Mouse (Mus musculus): ENCODE data around the gene Gpr4. TPM values are rescaled to one million over a fixed set of nuclear protein-coding genes. Genes with fewer than 3 reads are reported as not detected.

The Gpr4 gene
- polyA plus RNA-seq, 1 experiment from 2014 or later: 0.51 TPM

DNA sequence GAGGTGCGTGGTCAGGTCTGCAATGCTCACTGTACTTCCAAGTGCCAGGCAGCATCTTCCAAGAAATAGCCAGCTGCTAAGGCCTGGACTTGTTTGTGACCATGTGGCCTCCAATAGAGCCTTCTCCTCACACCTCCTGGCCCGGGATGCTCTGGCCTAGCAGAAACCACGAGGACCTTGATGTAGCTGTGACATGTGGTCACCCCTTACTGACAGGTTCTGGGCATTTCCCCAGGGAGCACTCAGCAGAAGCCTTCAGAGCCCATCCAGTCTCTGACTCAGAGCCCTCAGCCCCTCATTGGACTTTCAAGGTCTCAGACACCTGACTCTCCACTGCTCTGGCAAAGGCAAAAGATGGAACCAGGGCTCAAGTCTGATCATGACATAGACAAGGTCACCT is 32.7 kb downstream of the Gpr4 start:
- Histone ChIP-seq H3K36me3 (peaks cover 42% of the 10 kb centered on the region), H3K9ac (no peak overlapping the region; the same call in 1 of the 2 replicates), H3K27ac (peak overlapping the region; percentile 73), H3K4me1 (peaks cover 72% of the 10 kb centered on the region), H3K27me3 (replicated peaks) (no peaks in the 10 kb centered on the region), H3K4me2 (no peak overlapping the region), H3K4me3 (no peak overlapping the region), H3K9me3 (replicated peaks) (no peaks in the 10 kb centered on the region)
- ATAC-seq: no peak
- 70% methylated on average over 3 of the region's 3 CpGs for WGBS (ENCODE audit: insufficient replicate concordance)

DNA sequence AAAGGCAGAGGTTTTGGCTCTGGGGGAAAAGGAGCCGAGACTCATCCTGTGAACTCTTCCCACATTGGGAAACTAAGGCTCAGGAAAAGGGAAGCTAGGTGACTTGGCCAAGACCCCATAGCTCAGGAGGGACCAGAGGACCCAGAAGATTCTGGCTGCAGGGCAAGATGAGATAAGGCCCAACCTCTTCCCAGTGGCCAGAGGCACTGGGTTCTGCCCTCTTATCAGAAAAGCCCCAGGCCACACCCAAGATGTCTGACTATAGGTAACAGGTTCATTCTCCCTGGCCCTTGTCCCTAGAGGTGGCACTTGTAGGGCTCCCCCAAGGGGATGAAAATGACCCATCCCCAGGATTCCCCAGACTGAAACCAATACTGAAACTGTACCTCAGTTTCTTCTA is 34.5 kb downstream of the Gpr4 start:
- Histone ChIP-seq H3K9me3 (replicated peaks) (no peaks in the 10 kb centered on the region), H3K4me1 (peaks cover 60% of the 10 kb centered on the region), H3K4me3 (no peak overlapping the region), H3K4me2 (peak overlapping the region; percentile 42), H3K36me3 (peaks cover 31% of the 10 kb centered on the region), H3K27me3 (replicated peaks) (no peaks in the 10 kb centered on the region), H3K9ac (peak overlapping the region; percentile 28), H3K27ac (peak overlapping the region; percentile 73)
- peak; percentile 85 for ATAC-seq
- 76% methylated on average over 1 of the region's 1 CpGs for WGBS (ENCODE audit: insufficient replicate concordance)

DNA sequence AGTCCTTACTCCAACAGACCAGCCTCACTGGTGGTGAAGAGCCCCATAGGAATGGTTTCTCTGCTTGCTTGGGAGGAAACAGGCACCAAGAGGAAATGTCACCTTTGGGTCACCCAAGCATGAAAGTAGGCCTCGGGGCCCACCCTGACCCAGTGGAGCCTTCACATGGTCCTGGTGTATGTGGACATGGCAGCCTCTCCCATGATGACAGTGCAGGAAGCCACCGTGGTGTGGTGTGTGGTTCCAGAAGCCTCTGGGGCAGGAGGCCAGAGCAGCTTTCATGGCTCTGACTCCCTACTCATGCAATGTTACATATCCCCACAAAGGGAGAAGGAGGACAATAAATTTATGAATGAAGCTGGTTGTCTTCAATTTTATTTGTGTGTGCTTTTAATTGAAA is 35.2 kb downstream of the Gpr4 start:
- no peak for ATAC-seq
- Histone ChIP-seq H3K27me3 (replicated peaks) (no peaks in the 10 kb centered on the region), H3K4me3 (no peak overlapping the region), H3K4me2 (peak overlapping the region; percentile 42; the same call in 1 of the 2 replicates), H3K9me3 (replicated peaks) (no peaks in the 10 kb centered on the region), H3K9ac (peak overlapping the region; percentile 28), H3K36me3 (peaks cover 31% of the 10 kb centered on the region), H3K4me1 (peaks cover 58% of the 10 kb centered on the region), H3K27ac (peak overlapping the region; percentile 73)
- 68% methylated on average over 2 of the region's 2 CpGs for WGBS (ENCODE audit: insufficient replicate concordance)

DNA sequence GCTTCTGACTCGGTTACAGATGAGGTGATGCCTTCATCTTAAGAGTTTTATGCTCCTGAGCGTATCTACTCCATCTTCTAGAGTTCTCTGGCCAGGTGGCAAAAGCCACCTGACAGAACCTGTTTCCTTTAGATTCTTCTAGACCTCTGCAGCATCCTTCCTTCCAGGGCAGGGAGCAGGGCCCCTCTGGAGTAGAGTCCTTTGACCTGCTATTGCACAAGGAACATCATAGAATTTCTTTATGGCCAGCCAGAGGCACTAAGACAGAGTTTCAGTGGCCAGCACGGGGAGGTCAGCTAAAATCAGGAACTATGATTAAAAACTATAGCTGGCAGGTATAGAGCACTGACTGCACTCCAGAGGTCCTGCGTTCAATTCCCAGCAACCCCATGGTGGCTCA is 39.7 kb downstream of the Gpr4 start:
- Histone ChIP-seq H3K9ac (no peak overlapping the region), H3K36me3 (peaks cover 33% of the 10 kb centered on the region), H3K4me3 (no peak overlapping the region), H3K4me2 (no peak overlapping the region), H3K27ac (no peak overlapping the region), H3K27me3 (replicated peaks) (no peaks in the 10 kb centered on the region), H3K4me1 (peaks cover 29% of the 10 kb centered on the region), H3K9me3 (replicated peaks) (no peaks in the 10 kb centered on the region)
- no peak for ATAC-seq
- WGBS (ENCODE audit: insufficient replicate concordance): 69% methylated on average over 4 of the region's 4 CpGs

DNA sequence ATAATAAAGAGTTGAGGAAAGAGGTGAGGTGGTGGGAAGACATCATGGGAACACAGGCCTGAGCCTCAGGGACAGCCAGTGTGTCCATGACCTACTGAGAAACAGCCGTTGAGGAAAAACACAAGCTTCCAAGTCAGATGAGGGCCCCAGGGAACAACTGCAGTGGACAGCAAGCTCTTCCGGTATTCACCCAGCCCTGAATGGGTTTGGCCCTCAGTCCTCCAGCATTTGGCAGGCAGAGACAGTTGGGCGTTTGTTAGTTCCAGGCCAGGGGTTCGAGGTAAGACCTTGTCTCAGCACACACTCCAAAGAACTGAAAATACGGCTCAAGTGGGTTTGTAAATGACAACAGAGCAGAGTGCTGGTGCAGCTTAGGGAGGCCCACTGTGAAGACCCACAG is 41.1 kb downstream of the Gpr4 start:
- 61% methylated on average over 5 of the region's 5 CpGs for WGBS (ENCODE audit: insufficient replicate concordance)
- peak overlapping the region; percentile 57 for H3K27ac ChIP-seq

DNA sequence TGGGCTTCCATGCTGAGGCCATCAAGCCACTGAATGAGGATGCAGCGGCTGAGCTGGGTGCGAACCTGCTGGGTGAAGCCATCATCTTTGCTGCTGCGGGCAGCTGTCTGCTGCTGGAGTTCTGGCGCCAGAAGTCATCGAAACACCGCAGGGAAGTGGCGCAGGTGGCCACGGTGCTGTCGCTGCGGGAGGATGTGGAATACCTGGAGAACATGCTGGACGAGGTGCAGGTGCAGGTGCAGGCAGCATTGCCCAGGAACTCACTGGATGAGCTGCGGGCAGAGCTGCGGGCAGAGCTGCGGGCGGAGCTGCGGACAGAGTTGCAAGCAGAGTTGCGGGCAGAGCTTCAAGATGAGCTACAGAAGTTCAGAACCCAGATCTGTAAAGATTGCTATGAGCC is 43.1 kb downstream of the Gpr4 start:
- H3K4me2 ChIP-seq: no peak overlapping the region
- H3K9ac ChIP-seq: no peak overlapping the region
- H3K27me3 ChIP-seq (replicated peaks): no peaks in the 10 kb centered on the region
- ATAC-seq: no peak
- H3K9me3 ChIP-seq (replicated peaks): no peaks in the 10 kb centered on the region
- WGBS (ENCODE audit: insufficient replicate concordance): 86% methylated on average over 17 of the region's 17 CpGs
- H3K36me3 ChIP-seq: peaks cover 58% of the 10 kb centered on the region
- peaks cover 47% of the 10 kb centered on the region for H3K4me1 ChIP-seq
- no peak overlapping the region for H3K4me3 ChIP-seq
- no peak overlapping the region for H3K27ac ChIP-seq

More for the DNA sequence above, 41.1 kb downstream of the Gpr4 start:
- Histone ChIP-seq H3K4me1 (peaks cover 36% of the 10 kb centered on the region), H3K4me3 (no peak overlapping the region), H3K9ac (no peak overlapping the region), H3K36me3 (peaks cover 39% of the 10 kb centered on the region), H3K9me3 (replicated peaks) (no peaks in the 10 kb centered on the region), H3K27me3 (replicated peaks) (no peaks in the 10 kb centered on the region), H3K4me2 (no peak overlapping the region)
- ATAC-seq: no peak

DNA sequence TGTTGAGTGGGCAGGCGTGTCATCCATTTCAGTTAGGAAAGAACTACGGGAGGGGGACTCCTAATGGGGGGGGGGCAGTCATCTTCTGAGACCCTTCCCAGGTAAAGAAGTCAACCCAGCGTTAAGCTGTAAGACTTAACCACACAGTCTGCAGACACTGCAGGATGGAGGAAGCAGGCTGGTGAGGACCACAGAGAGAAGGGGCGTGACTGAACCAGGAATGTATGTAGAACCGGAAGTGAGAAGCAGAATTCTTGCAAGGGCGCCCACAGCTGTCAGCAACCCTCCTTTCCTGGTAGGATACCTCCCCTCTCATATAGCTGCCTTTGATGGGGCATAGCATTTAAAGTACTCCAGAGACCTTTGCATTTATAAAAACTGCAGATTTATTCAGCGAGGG is 44.2 kb downstream of the Gpr4 start:
- peaks cover 49% of the 10 kb centered on the region for H3K4me1 ChIP-seq
- 0 out of 2 replicates have a peak overlapping the region, but pooled peaks have one; percentile 52 for H3K27ac ChIP-seq
- ATAC-seq: no peak
- WGBS (ENCODE audit: insufficient replicate concordance): 74% methylated on average over 7 of the region's 7 CpGs
- H3K9me3 ChIP-seq (replicated peaks): no peaks in the 10 kb centered on the region
- H3K4me3 ChIP-seq: no peak overlapping the region
- no peaks in the 10 kb centered on the region for H3K27me3 ChIP-seq (replicated peaks)
- peaks cover 70% of the 10 kb centered on the region for H3K36me3 ChIP-seq
- H3K9ac ChIP-seq: no peak overlapping the region
- no peak overlapping the region; the same call in 1 of the 2 replicates for H3K4me2 ChIP-seq

DNA sequence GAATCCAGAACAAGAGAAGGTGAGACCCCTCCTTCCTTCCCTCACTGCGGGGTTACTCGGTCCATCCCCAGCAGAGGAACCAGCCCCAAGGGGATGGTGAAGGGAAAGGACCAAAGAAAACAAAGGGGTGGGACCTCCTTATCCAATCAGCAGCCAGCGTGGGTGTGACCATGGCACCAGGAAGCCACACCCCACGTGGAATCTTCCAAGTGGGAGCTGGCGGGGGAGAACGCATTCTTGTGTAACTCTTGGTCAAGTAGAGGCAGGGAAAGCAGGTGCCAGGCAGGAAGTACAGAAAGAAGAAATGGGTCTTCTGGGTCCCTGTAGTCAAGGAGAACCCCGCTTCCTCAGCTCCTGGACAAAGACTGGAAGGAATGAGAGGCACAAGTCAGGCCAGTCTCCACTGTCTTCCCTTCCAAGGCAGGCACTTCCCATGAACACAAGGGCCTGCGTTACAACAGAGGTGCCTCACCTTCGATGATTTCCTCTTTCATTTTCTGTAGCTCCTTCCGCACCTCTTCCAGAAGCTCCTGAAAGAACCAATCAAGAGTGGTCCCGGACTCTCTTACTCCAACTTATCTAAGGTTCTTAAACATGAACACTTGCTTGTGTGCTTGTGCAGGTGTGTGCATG is 45.2 kb downstream of the Gpr4 start:
- Histone ChIP-seq H3K27me3 (replicated peaks) (no peaks in the 10 kb centered on the region), H3K36me3 (peaks cover 79% of the 10 kb centered on the region)

DNA sequence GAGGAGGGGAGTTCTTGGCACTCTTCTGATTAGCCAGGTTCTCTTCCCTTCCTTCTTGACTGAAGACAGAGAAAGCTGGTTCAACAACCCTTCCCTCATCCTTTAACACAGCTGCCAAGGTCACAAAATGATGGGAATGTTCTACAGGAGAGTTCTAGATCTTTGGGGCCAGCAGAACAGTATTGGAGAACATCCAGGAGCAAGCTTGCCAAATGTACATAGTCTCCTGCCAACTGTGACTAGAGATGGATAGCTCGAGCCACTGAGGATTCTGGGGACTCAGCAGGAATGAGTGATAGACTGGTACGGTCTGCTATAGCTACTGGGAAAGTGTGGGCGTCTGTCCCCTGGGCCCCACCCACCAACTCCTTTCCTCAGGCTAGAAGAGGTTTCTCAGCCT is 46.0 kb downstream of the Gpr4 start:
- Histone ChIP-seq H3K4me2 (peak overlapping the region; percentile 63), H3K9me3 (replicated peaks) (no peaks in the 10 kb centered on the region), H3K4me1 (peaks cover 49% of the 10 kb centered on the region), H3K27me3 (replicated peaks) (no peaks in the 10 kb centered on the region), H3K9ac (0 out of 2 replicates have a peak overlapping the region, but pooled peaks have one; percentile 50), H3K27ac (peak overlapping the region; percentile 82), H3K4me3 (peak overlapping the region; percentile 41), H3K36me3 (peaks cover 88% of the 10 kb centered on the region)
- ATAC-seq: no peak
- 64% methylated on average over 3 of the region's 3 CpGs for WGBS (ENCODE audit: insufficient replicate concordance)

More for the DNA sequence above, 45.2 kb downstream of the Gpr4 start:
- Histone ChIP-seq H3K27ac (peak overlapping the region; percentile 82), H3K9me3 (replicated peaks) (no peaks in the 10 kb centered on the region), H3K4me1 (peaks cover 52% of the 10 kb centered on the region), H3K9ac (peak overlapping the region; percentile 50), H3K4me3 (peak overlapping the region; percentile 41), H3K4me2 (peak overlapping the region; percentile 63)
- WGBS (ENCODE audit: insufficient replicate concordance): 31% methylated on average over 11 of the region's 11 CpGs
- ATAC-seq: peak; percentile 95

- Histone ChIP-seq H3K4me1 (peaks cover 81% of the 10 kb centered on the region), H3K36me3 (peaks cover 73% of the 10 kb centered on the region)
- WGBS (ENCODE audit: insufficient replicate concordance): 18% methylated on average over 7 of the region's 7 CpGs
Observed at GRCm38 (mm10) chr7:19265147-19265546, 52.8 kb downstream of the Gpr4 start.

GRCm38 (mm10) chr7:19265928-19266822 is 53.8 kb downstream of the Gpr4 start:
- Histone ChIP-seq H3K27ac (peak overlapping the region; percentile 97), H3K27me3 (replicated peaks) (no peaks in the 10 kb centered on the region), H3K4me3 (peak overlapping the region; percentile 36), H3K9ac (peak overlapping the region; percentile 64), H3K4me2 (peak overlapping the region; percentile 73), H3K4me1 (peaks cover 80% of the 10 kb centered on the region), H3K9me3 (replicated peaks) (no peaks in the 10 kb centered on the region), H3K36me3 (peaks cover 63% of the 10 kb centered on the region)
- 0 out of 2 replicates have a peak, but pooled peaks have one; percentile 0 for ATAC-seq
- WGBS (ENCODE audit: insufficient replicate concordance): 45% methylated on average over 10 of the region's 10 CpGs

More at GRCm38 (mm10) chr7:19265147-19265546, 52.8 kb downstream of the Gpr4 start:
- Histone ChIP-seq H3K9me3 (replicated peaks) (no peaks in the 10 kb centered on the region), H3K27ac (peak overlapping the region; percentile 97), H3K9ac (peak overlapping the region; percentile 64), H3K4me3 (peak overlapping the region; percentile 36), H3K4me2 (peak overlapping the region; percentile 73), H3K27me3 (replicated peaks) (no peaks in the 10 kb centered on the region)
- peak; percentile 85 for ATAC-seq

- Histone ChIP-seq H3K9me3 (replicated peaks) (no peaks in the 10 kb centered on the region), H3K36me3 (peaks cover 54% of the 10 kb centered on the region), H3K4me1 (peaks cover 74% of the 10 kb centered on the region), H3K27me3 (replicated peaks) (no peaks in the 10 kb centered on the region), H3K9ac (peak overlapping the region; percentile 64), H3K27ac (peak overlapping the region; percentile 97), H3K4me3 (no peak overlapping the region), H3K4me2 (peak overlapping the region; percentile 73)
- no peak for ATAC-seq
- 42% methylated on average over 10 of the region's 10 CpGs for WGBS (ENCODE audit: insufficient replicate concordance)
Observed at GRCm38 (mm10) chr7:19267051-19267450, 54.7 kb downstream of the Gpr4 start.

All from liver, embryonic 12.5 days (tissue).